Mouse (Mus musculus) adrenal gland, adult 2 months (tissue): ENCODE measurements around the gene Alg5. TPM values are rescaled to one million over a fixed set of nuclear protein-coding genes. Genes with fewer than 3 reads are reported as not detected.
"Not testable (repeated sequence)": the region's sequence is repeated elsewhere in the genome, so short reads cannot be mapped to it uniquely, and the experiment has no call there.

Experiments
- DNase-seq: peaks from one replicate; pipeline ENCODE4 v3.0.0; 2021
- long read RNA-seq: library from polyadenylated mRNA; stranded (forward); transcript quantifications from one replicate; pipeline ENCODE4 v2.0.0, GENCODE M21; 2021
- polyA plus RNA-seq: library from polyadenylated mRNA; depleted of rRNA; stranded (reverse); fragments of >200 nt; gene quantifications from 2 replicates; pipeline ENCODE4 v1.2.3, GENCODE M21; 2012; rRNA removed
- total RNA-seq, 2 experiments: library from RNA; stranded (reverse); gene quantifications; 2 replicates each; pipeline ENCODE4 v1.2.3; 2021

Gene Alg5
- total RNA-seq (10 to 100 TPM; 41.8 to 45.0 TPM), polyA plus RNA-seq (8.0 and 8.9 TPM in 2 replicates)
- long read RNA-seq, transcript Alg5-201 (10 exons, 1,471 nt) = major isoform, 69 of 73 reads
- long read RNA-seq, partial matches to known transcripts = 3 of 73 reads
- long read RNA-seq, other reads (novel, unspliced or antisense) = 1 of 73 reads

DNA sequence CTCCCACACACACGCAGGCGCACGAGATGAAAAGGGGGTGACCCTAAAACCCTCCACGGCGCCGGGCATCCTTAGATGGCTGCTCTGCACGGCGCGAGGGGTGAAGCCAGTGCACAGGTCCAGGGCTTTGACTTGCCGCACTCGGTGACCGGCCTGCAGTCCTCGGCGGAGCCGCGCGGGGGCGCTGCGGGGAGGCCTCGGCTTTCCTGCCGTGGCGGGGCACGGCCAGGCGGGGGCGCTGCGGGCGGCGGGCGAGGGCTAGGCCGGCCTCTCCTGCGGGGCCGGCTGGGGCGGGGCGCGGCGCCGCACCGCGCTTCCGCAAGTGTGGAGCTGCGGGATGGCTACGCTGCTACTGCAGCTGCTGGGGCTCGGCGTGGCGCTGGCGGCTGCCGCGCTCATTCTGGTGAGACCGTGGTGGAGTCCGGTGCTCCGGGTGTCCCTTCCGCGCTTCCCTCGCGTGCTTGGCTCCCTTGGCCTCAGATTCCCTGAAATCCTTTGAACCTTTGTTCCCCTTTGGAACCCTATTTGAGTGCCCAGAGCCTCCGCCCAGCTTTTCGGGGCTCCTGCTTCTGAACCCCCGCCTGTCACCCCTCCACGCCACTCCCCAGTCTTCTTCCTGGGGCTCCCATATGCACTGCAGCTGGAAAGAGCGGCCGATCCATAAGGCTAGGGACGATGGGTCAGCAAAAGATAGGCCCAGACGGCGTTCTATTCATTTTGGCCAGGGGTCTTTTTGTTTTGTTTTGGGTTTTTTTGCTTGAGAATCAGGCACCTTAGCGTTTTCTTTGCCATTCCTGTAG is at the start of gene Alg5, which contains the start of gene Exosc8:
Gene Alg5 (plus strand): TSS at position 293 of the 800 bp plus-strand sequence.
Gene Exosc8 (minus strand): TSS at position 147 of the 800 bp plus-strand sequence.
- DNase-seq = peak; percentile 94

DNA sequence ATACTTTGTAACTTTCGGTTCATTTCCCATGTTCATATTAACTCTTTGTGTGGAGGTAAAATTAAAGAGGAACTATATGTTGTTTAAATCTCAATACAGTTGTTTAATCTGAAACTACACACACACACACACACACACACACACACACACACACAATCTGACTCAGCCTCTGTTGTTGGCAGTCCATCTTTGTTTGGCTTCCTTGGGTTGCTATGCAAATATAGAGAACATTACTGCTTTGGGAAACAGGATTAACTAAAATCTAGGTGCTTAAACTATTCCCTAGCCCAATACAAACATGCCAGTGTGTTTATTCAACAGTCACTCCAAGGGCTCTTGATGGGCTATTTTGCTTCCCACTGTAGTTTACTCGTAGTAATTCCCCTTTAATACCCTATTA is 48.1 kb upstream of the Alg5 start:
- DNase-seq = no peak

DNA sequence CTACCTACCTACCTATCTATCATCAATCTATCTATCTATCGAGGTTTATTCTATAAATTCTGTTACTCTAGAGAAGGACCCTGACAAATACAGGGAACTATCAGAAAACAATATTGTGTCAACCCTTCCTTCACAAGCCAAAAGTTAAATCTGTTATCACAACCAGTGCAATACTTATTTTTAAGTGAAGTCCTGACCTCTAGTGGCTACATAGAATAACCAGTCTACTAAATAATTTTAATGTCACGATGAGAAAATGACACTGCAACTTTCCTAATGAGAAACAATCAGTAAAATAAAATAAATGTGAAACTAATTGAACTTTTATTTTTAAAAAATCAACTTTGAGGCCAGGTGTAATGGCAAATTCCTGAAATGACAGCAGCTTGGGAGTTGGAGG is 46.2 kb upstream of the Alg5 start:
- DNase-seq = no peak

DNA sequence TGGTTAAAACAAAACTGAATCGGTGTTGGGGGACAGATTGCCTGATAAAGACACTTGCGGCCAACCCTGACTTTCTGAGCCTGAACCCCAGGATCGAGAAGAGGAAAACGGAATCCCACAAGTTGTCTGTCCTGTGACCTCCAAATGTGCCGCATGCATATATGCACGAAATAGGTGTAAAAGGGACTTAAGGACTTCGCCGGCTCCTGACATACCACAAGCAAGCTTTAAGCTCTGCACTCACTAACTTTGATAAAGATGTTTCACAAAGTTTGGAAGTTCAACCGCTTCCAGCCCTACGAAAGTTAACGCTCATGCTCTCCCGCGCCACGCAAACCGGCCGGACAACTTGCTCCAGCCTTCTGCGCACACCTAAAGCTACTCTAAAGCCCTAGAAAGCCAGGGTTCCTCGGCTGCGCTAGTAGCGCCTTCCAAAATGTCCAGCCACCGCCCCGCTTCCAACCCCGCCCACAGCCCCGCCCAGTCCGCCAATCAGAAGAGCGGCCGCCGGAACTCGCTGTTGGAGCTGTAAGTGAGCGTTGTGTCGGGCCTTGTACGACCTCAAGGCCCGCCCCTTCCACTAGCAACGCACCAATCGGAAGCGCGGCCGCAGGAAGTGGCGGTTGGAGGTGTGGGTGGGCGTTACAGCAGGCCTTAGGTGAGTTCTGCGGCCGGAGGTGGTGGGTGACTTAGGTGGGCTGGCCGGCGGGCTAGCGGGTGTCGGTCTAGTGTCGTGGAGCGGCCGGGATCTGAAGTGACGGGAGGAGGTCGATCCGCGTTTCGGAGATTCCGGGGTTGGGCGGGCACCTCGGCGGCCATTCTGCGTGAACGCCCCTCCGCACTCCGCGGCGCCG is 42.9 kb upstream of the Alg5 start, which contains the start of gene Supt20:
Gene Supt20 (plus strand): TSS at position 606 of the 854 bp plus-strand sequence.
- DNase-seq = peak; percentile 96

DNA sequence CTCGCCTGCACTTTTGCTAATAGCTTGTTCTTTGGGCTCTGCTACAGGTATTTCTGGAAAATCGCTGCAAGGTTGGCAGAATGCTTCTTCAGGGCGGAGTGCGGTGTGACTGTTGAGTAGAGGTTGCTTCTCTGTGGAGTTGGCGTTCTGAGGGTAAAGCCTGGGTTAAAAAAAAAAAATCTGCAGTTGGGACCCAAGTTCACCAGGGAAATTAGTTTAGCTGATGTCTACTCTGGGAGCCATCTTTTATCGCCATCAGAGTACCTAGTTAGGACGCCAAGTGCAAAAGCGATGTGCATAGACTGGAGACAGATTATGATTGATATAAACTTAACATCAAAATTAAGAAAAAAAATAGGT is 42.3 kb upstream of the Alg5 start:
- no peak for DNase-seq

DNA sequence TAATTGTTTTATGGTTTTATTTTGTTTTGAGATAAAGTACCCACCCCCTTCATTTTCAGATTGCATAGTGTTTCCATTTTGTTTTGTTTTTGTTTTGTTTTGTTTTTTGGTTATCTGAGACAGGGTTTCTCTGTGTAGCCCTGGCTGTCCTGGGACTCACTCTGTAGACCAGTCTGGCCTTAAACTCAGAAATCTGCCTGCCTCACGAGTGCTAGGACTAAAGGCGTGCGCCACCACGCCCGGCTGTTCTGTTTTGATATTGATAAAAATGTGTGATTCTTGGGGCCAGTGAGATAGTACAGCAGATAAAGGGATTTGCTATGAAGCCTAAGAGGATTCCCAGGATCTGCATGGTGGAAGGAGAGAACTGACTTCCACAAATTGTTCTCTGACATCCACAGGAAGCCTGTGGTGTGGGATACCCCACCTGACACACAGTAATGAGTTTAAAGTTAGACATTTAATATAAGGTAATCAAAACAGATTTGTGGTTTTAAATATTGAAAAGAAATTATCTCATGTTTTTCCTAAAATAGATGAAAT is 35.5 kb upstream of the Alg5 start:
- DNase-seq = no peak

DNA sequence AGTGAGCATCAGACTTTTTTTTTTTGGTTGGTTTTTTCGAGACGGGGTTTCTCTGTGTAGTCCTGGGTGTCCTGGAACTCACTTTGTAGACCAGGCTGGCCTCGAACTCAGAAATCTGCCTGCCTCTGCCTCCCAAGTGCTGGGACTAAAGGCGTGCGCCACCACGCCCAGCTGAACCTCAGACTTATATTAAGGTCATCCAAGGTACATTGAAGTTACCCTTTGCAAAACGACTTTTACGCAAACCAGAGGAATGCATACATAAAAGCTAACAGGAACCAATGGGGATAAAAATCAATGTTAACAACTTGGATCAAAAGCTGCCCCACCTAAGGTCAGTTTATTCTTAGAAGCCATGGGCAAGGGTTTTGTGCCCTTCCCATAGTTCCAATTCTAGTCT is 31.2 kb upstream of the Alg5 start:
- DNase-seq = not testable (repeated sequence)

DNA sequence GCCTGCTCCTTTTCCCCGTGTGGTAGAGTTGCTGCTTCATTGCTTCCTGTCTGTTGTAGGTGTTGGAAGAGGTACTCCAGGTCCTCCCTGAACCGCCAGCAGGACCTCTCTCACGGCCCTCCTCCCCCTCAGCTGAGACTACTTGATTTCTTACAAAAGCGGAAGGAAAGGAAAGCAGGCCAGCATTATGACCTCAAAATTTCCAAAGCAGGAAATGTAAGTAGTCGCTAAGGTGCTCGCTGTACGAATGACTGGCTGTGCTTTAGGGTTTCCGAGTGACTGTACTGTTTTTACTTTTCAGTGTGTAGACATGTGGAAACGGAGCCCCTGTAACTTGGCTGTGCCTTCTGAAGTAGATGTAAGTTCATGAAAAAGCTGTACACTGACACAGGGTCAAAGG is 26.4 kb upstream of the Alg5 start:
- no peak for DNase-seq

DNA sequence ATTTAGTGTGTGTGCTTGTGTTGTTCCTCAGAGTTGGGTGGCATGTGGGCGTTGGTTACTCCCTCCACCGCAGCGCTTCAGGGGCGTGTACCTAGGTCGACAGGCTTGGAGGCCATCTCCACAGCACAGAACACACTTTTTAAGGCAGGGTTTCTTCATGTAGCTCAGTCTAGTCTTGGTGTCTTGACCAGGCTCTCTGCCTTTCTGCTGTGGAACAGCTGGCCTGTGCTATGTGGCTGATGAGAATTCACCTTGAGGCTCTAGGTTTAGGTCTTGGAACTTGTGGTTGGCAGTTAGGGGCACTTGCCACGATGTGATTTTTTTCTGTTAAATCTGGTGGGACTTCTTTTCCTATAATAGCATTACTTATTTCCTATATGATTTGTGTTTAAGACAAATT is 21.1 kb upstream of the Alg5 start, which contains the start of gene Gm21958:
Gene Gm21958 (minus strand): TSS at position 101 of the 400 bp plus-strand sequence.
- DNase-seq = no peak

DNA sequence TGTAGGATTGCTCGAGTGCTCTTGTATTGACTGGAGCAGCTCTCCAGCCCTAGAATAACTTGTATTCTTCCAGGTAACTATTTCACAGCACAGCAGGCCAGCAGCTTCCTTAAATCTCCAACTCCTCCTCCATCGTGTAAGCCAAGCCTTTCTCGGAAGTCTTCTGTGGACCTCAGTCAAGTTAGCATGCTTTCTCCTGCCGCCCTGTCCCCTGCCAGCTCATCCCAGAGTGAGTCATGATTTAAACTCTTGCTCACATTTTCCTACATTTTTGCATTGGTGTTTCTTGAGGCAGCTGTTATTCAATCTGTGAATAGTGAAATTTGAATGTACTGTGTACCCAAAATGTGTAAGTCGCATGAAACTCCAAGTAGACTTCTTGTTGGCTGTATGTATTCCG is 19.9 kb upstream of the Alg5 start:
- DNase-seq = peak; percentile 64

DNA sequence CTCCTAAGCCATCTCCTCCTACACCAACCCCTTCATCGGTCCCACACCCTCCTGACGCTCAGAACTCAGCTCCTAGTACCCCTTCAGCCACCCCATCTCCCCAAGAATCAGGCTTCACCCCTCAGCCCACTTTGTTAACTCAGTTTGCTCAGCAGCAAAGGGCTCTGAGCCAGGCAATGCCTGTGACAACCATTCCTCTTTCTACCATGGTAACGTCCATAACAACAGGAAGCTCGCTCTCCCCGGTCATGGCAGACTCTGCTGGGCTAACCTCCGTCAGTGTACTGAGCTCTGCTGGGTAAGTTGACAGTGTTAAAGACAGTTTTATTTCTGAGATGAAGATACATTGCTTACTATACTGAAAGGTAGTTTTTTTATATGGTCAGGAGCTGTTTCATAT is 18.0 kb upstream of the Alg5 start:
- DNase-seq = no peak

DNA sequence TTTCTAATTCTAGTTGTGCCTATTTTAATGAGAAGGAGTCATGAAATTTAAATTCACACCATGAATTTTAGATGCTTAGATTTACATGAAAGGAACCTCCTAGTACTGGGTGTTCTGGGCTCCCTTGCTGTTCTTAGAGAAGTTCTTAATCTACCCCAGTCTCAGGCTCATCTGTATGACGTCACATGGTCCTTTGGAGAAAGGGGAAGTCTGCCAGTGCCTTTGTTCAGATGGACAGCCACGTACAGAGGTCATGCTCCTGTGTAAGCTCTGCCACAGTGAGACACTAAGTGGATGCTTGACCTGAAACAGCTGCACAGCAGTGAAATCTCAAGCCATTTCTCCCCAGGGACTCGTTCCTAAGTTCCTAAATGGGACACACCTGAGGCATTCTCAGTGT is 16.4 kb upstream of the Alg5 start:
- no peak for DNase-seq

DNA sequence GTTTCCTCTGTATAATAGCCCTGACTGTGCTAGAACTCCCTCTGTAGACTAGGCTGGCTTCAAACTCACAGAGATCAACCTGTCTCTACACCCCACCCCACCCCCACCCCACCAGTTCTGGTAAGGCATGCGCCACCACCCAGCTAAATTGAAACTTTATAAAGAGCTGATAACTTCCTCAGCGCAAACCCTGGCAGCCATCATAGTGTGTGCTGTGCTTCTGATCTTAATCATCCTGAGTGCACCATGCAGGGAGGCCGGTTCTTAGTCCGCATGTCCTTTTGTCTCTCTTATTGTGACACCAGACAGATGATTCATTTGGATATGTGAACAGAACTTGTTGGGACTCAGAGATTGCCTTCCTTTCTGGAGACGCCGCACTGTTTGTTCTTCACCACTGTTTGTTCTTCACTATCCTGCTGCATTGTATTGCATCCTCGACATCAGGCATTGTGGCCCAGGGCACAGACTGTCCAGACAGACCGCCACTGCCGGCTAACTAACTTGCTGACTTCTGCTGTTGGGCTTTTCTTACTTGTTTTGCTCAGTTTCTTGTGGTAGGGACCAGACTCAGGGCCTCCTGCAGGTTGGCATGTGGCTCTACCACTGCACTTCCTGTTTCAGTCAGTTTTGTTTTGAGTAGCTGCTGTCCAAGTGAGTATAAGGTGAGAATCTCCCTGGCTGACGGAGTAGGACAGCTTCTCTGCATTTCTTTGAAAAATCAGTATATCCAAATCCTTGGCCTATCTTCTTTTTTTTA is 11.4 kb upstream of the Alg5 start:
- peak; percentile 19 for DNase-seq

DNA sequence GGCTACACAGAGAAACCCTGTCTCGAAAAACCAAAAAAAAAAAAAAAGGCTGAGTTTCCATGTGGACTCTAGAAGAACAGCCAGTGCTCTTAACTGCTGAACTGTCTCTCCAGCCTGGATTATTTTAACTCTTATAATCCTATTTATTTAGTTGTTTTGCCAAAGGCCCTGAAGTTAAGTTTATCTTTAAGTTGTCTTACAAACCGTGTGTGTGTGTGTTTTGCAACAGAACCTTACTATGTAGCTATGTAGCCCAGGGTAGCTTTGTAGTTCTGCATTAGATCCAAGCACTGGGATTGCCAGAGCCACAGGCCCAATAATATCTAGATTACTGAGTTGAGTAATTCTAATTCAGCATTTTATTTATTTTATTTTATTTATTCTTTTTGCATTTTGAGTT is 10.0 kb upstream of the Alg5 start:
- DNase-seq = no peak

DNA sequence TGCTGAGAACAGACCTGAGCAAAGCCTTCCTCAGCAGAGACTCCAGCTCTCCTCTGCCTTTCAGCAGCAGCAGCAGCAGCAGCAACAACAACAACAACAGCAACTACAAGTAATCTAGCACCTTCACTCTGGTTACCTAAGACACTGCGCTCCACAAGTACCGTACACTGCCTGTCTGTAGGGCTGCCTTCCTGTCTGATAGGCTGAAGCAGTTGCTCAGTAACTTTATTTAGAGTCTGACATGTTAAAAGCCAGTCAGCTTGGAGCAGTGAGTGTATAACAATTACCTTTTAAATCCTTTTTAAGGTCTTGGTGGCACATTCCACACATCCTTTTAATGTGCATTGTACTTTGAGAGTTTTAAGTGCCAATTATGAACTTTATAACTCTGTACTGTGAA is 7.8 kb upstream of the Alg5 start:
- no peak for DNase-seq

DNA sequence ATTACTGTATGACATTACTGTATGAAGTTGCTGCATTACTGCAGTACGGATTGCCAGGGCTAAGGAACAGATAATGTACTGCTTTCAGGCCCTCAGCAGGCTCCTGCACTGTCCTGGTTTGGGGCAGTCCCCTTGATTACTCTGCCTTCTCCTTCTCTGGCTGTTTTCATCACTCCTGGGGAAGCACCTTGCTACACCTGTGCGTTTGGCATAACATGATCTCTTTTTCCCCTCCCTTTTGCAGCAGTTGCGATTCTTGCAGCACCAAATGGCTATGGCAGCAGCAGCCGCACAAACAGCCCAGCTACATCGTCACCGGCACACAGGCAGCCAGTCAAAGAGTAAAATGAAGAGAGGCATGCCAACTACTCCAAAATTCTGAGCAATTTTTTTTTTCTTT is 7.2 kb upstream of the Alg5 start:
- no peak for DNase-seq

DNA sequence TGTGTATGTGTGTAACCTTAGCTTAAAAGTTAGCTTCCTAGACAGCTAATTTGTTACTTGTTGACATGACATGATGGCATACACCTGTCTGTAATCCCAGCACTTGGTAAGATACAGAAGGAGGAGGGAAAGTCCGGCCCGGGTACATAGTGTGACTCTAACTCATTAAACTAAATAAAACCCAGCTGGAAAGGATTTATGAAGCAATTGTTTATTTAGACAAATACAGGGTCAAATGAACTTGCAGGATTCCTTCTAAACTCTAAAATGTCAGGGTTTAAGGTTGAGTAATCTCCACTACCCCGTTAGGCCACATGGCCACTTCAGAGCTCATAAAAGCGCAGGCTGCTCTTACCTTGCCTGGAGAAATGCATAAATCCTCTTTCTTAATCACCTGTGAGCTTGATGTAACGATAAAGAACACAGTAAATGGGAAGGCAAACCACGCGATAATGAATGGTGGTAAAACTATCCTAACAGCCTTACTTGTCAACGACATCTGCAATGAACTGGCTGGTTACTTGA is 3.7 kb upstream of the Alg5 start:
- DNase-seq = no peak

DNA sequence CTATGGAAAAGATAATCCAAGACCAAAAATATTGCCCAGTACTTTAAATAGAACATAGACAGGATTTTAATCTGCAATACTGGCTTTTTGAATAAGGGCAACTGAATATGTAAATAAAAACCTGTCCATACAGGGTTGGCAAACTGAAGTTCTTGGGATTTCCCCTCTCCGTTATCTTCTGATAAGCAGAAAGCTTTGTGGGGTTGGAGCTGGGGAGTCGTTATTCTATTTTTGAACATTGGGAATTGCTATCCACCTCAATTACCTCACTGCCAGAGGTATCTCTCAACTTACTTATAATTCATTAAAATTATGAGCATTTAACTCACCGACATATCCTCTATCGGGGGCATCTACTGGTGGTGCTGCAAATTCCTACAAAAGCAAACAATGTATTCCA is 3.0 kb upstream of the Alg5 start:
- no peak for DNase-seq

DNA sequence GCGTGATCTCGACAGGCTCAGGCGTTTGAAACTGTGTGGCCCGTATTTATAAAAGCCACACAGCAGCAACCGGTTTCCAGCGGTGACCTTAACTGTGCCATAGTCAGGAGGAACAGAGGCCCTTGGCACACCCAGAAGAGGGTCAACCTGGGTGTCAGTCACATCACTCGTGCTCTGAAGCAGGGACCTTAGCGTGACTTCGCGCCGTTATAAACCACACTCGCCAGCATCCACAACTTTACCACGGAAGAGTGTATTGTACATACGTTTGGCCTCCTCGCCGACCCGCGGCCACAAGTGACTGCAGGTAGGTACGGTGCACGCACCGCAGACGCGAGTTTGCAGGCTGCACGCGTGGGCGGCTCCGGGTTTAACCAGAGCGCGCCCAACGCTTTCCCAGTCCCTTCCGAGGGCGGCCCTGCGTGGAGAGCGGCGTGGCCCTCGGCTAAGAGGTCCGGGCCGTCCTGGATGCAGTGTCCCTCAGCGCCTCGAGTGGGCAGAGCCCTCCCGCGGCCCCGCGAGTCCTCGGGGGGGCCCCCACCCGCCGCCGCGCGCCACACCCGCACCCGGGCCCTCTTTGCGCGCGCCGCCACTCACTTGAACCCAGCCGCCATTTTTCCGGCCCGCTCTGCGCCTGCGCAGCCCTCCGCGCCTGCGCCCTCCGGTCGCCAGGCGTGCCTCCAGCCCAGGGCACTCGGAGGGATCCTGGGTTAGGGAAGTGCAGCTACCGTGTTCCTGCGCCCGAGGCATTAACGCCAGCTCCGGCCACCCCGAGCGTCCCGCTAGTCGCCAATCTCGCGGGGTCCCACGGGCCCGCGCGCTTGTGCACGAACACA is 710 bp upstream of the Alg5 start:
- peak; percentile 94 for DNase-seq

DNA sequence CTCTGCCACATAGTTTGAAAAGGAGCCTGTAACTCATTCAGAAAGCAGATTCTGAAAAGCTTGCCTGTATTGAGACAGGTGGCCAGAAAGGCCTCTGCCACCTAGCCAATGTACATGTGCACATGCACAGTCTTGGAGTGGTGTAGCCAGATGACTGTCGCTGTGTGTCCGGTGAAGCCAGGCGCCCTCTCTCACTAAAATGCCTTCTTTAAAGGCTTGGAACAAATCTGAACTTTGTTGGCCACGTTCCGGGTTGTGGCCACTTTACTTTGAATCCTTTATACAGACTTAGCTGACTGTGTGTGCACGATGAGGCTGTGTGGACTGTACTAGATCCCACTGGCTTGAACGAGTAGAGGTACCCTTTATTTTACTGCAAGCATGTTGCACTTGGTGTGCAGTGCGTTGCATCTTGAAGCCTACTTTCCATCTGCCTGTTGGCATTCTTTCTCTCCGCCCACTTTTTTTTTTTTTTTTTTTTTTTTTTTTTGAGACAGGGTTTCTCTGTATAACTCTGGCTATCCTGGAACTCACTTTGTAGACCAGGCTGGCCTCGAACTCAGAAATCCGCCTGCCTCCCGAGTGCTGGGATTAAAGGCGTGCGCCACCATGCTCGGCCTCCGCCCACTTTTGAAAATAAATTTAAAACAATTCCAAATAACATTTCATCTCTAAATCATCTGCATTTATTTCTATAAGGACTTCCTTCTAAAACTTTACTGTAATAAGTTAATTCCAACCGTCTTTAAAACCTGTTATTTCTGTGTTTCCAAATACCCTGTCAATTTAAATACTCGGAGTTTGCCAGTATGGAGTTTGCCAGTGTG is 975 bp downstream of the Alg5 start:
- peak; percentile 37 for DNase-seq
